Mouse (Mus musculus) hindbrain, embryonic 11.5 days (tissue): Measurements from ENCODE around the gene Olfr1410. TPM values are rescaled to one million over a fixed set of nuclear protein-coding genes. Genes with fewer than 3 reads are reported as not detected.

Source experiments
- ATAC-seq: fragments of 200-750 bp; cut with Nextera tagmentation; 2 replicates; pipeline ENCODE4 v1.8.0; 2017; ENCODE audit warnings: mild to moderate bottlenecking, moderate TSS enrichment, moderate library complexity; ENCODE audit not compliant: low FRiP score
- DNase-seq: peaks from one replicate; pipeline ENCODE4 v3.0.0-alpha.2; 2015; ENCODE audit warnings: low spot score
- H3K27ac ChIP-seq: fragments of 300-500 bp; sonication (generic); 2 replicates; pipeline ENCODE4 v1.5.1; 2014; ENCODE audit warnings: mild to moderate bottlenecking, low read depth, low read length
- H3K27me3 ChIP-seq: fragments of 300-500 bp; sonication (generic); 2 replicates; pipeline ENCODE4 v1.6.1; 2014; ENCODE audit warnings: mild to moderate bottlenecking, low read length, moderate library complexity, mixed read lengths; ENCODE audit not compliant: control insufficient read depth, insufficient read depth
- H3K36me3 ChIP-seq: fragments of 300-500 bp; sonication (generic); 2 replicates; pipeline ENCODE4 v1.6.1; 2014; ENCODE audit warnings: mild to moderate bottlenecking, low read length, moderate library complexity, mixed read lengths; ENCODE audit not compliant: control insufficient read depth, insufficient read depth
- H3K4me1 ChIP-seq: fragments of 300-500 bp; sonication (generic); replicated peaks from 2 replicates; pipeline ENCODE4 v1.6.1; 2014; ENCODE audit warnings: low read length, mixed read lengths; ENCODE audit not compliant: control insufficient read depth, insufficient read depth
- H3K4me2 ChIP-seq: fragments of 300-500 bp; sonication (generic); replicated peaks from 2 replicates; pipeline ENCODE4 v1.6.1; 2014; ENCODE audit warnings: mild to moderate bottlenecking, low read depth, low read length
- H3K4me3 ChIP-seq: fragments of 300-500 bp; sonication (generic); 2 replicates; pipeline ENCODE4 v1.5.1; 2014; ENCODE audit warnings: low read depth, low read length
- H3K9ac ChIP-seq: fragments of 300-500 bp; sonication (generic); 2 replicates; pipeline ENCODE4 v1.6.1; 2014; ENCODE audit warnings: low read depth, low read length
- H3K9me3 ChIP-seq: fragments of 300-500 bp; sonication (generic); 2 replicates; pipeline ENCODE4 v1.6.1; 2016; ENCODE audit warnings: low read length; ENCODE audit not compliant: control insufficient read depth
- WGBS: fragments of 180-500 bp; shearing (Covaris S2); extraction: QIAGEN DNeasy Blood & Tissue Kit; methylation state at CpG from one replicate; pipeline ENCODE4 v1.1.7; 2014; 5-methylcytosine and 5-hydroxymethylcytosine counted together
- polyA plus RNA-seq: library from polyadenylated mRNA; unstranded; fragments of >200 nt; fragmentation: Nextera tagmentation; extraction: Ambion mirVana; gene quantifications from 2 replicates; pipeline ENCODE4 v1.2.1, GENCODE M21; 2014

Gene Olfr1410
- polyA plus RNA-seq, 1 experiment from 2014 or later, result not detected

- no peaks in the 10 kb centered on the region for H3K9me3 ChIP-seq
- H3K9ac ChIP-seq, result no peak overlapping the region
- H3K27ac ChIP-seq, result peak overlapping the region; percentile 17; the same call in 1 of the 2 replicates
- ATAC-seq, result no peak
- no peak for DNase-seq
- H3K36me3 ChIP-seq, result no peaks in the 10 kb centered on the region; the same call in 1 of the 2 replicates
- WGBS, result 90% methylated on average over 8 of the region's 8 CpGs
- no peak overlapping the region for H3K4me3 ChIP-seq
- H3K4me1 ChIP-seq, result no peaks in the 10 kb centered on the region
- no peaks in the 10 kb centered on the region for H3K27me3 ChIP-seq
- H3K4me2 ChIP-seq, result no peak overlapping the region
Measured at GRCm38 (mm10) chr1:92636015-92636414, 30.4 kb downstream of the Olfr1410 start.

DNA sequence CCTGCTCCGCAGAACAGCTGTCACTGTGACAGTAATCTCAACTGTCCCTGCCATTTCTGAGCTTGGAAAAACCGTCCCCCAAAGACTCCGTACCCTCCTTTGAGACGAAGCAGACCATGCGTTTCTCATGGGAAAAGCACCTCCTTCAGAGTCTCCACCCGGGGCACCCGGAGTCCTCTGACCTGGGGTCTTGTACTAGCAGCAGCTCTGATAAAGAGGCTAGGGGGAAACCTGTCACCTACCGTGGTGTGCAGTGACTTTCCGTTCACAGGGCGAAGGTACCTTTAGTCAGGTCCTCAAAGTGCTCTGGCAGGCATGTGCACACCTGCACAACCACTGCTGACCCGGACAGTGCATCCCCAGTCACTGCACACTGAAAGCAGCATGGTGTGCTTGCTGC is 31.1 kb downstream of the Olfr1410 start:
- 92% methylated on average over 11 of the region's 11 CpGs for WGBS
- H3K4me3 ChIP-seq, result no peak overlapping the region
- no peaks in the 10 kb centered on the region for H3K4me1 ChIP-seq
- no peaks in the 10 kb centered on the region for H3K9me3 ChIP-seq
- no peaks in the 10 kb centered on the region for H3K27me3 ChIP-seq
- no peak overlapping the region for H3K4me2 ChIP-seq
- DNase-seq (no peak), ATAC-seq (no peak)
- no peaks in the 10 kb centered on the region; the same call in 1 of the 2 replicates for H3K36me3 ChIP-seq
- no peak overlapping the region for H3K27ac ChIP-seq
- H3K9ac ChIP-seq, result no peak overlapping the region

GRCm38 (mm10) chr1:92637501-92638172 is 32.1 kb downstream of the Olfr1410 start:
- Histone ChIP-seq H3K36me3 (no peaks in the 10 kb centered on the region; the same call in 1 of the 2 replicates), H3K4me1 (no peaks in the 10 kb centered on the region), H3K9ac (no peak overlapping the region), H3K9me3 (no peaks in the 10 kb centered on the region), H3K27me3 (no peaks in the 10 kb centered on the region), H3K4me3 (no peak overlapping the region), H3K27ac (no peak overlapping the region), H3K4me2 (no peak overlapping the region)
- WGBS, result 93% methylated on average over 15 of the region's 15 CpGs
- ATAC-seq, result no peak
- no peak for DNase-seq

DNA sequence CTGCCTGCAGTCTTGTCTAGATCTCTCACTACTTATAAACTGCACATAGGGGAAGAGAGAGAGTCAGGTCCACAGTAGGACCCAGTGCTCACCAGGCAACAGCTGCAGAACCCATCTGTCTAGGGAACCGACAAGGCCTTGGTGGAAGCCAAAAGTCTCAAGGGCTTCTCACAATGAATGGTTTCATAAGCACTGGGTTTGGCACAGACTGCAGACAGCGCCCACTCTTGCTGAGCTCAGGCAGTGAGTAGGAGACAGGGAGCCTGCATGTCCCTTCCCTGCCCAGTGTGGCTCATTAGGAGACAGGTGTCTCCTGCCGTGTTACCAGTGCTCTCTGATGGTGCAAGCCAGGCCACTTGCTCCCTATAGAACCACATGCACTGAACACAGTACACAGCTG is 32.6 kb downstream of the Olfr1410 start:
- WGBS, result 84% methylated on average over 3 of the region's 3 CpGs
- Histone ChIP-seq H3K4me1 (no peaks in the 10 kb centered on the region), H3K27ac (no peak overlapping the region), H3K4me3 (no peak overlapping the region), H3K9ac (no peak overlapping the region), H3K4me2 (no peak overlapping the region), H3K27me3 (no peaks in the 10 kb centered on the region), H3K9me3 (no peaks in the 10 kb centered on the region), H3K36me3 (no peaks in the 10 kb centered on the region; the same call in 1 of the 2 replicates)
- DNase-seq (no peak), ATAC-seq (no peak)

GRCm38 (mm10) chr1:92638736-92639135 is 33.2 kb downstream of the Olfr1410 start:
- DNase-seq (no peak), ATAC-seq (no peak)
- Histone ChIP-seq H3K36me3 (no peaks in the 10 kb centered on the region; the same call in 1 of the 2 replicates), H3K9ac (no peak overlapping the region), H3K27ac (no peak overlapping the region), H3K4me3 (no peak overlapping the region), H3K4me2 (no peak overlapping the region), H3K4me1 (no peaks in the 10 kb centered on the region), H3K27me3 (no peaks in the 10 kb centered on the region), H3K9me3 (no peaks in the 10 kb centered on the region)
- 94% methylated on average over 4 of the region's 4 CpGs for WGBS

GRCm38 (mm10) chr1:92640393-92640792 is 34.8 kb downstream of the Olfr1410 start:
- H3K9me3 ChIP-seq, result no peaks in the 10 kb centered on the region
- H3K27ac ChIP-seq, result no peak overlapping the region
- H3K4me2 ChIP-seq, result peak overlapping the region; percentile 91; the same call in 1 of the 2 replicates
- no peak overlapping the region for H3K4me3 ChIP-seq
- peak overlapping the region; percentile 77; the same call in 1 of the 2 replicates for H3K9ac ChIP-seq
- H3K4me1 ChIP-seq, result no peaks in the 10 kb centered on the region
- ATAC-seq (no peak), DNase-seq (no peak)
- no peaks in the 10 kb centered on the region; the same call in 1 of the 2 replicates for H3K36me3 ChIP-seq
- no peaks in the 10 kb centered on the region for H3K27me3 ChIP-seq
- 91% methylated on average over 6 of the region's 6 CpGs for WGBS

DNA sequence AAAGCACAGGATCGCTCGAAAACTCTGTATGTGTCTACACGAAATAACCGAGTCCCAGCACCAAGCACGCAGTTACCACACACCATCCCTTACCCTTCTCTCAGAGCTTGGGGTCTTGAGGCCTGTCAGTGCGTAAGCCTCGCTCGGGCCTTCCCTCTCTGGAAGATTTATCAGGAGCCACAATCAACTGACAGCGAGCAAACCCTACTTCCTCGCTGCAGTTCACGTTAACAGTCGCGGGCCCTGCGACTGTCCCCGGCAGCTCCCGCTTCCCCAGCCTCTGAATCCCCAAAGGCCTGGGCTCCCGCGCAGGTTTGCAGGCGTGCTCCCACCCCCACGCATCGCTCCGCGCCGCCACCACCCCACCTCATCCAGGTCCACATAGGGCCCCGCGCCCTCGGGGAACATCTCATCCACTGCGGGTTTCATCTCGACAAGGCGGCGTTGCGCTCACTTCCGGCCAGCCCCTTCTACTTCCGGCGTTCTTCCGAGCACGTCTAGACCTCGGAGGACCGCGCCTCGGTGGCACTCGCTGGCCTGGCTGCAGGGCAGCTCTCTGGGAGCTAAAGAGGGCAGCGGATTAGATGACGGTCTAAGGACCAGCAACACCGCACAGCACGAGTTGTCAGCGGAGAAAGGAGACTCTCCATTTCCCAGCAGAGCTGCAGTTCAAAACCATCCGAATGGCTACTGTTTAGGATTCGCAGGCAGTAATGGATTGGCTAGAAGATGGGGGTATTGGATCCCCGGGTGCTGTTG is 36.1 kb downstream of the Olfr1410 start, which contains the start of gene Cops9:
Gene Cops9, minus strand, starts transcription at position 472 of the 759 bp plus-strand sequence.
- 3% methylated on average over 50 of the region's 50 CpGs for WGBS
- ATAC-seq (peak; percentile 92), DNase-seq (peak; percentile 96)
- no peaks in the 10 kb centered on the region for H3K9me3 ChIP-seq
- H3K27ac ChIP-seq, result no peak within 1 kb of the TSS
- H3K27me3 ChIP-seq, result no peaks in the 10 kb centered on the region
- peak within 1 kb of the TSS; percentile 91 for H3K4me2 ChIP-seq
- H3K36me3 ChIP-seq, result no peaks in the 10 kb centered on the region; the same call in 1 of the 2 replicates
- no peaks in the 10 kb centered on the region for H3K4me1 ChIP-seq
- peak within 1 kb of the TSS; percentile 77 for H3K9ac ChIP-seq
- peak within 1 kb of the TSS; percentile 50 for H3K4me3 ChIP-seq

GRCm38 (mm10) chr1:92643691-92644090 is 38.1 kb downstream of the Olfr1410 start:
- H3K36me3 ChIP-seq, result no peaks in the 10 kb centered on the region
- H3K4me1 ChIP-seq, result no peaks in the 10 kb centered on the region
- no peak overlapping the region for H3K9ac ChIP-seq
- H3K4me2 ChIP-seq, result no peak overlapping the region
- ATAC-seq (no peak), DNase-seq (no peak)
- H3K4me3 ChIP-seq, result no peak overlapping the region
- no peaks in the 10 kb centered on the region for H3K27me3 ChIP-seq
- no peaks in the 10 kb centered on the region for H3K9me3 ChIP-seq
- 73% methylated on average over 4 of the region's 4 CpGs for WGBS
- no peak overlapping the region for H3K27ac ChIP-seq
